Mouse (Mus musculus): Measurements from ENCODE around the gene Chd8. TPM values are rescaled to one million over a fixed set of nuclear protein-coding genes. Genes with fewer than 3 reads are reported as not detected.

Chd8 gene
- polyA plus RNA-seq, 1 experiment from 2014 or later, result 43.9 TPM

DNA sequence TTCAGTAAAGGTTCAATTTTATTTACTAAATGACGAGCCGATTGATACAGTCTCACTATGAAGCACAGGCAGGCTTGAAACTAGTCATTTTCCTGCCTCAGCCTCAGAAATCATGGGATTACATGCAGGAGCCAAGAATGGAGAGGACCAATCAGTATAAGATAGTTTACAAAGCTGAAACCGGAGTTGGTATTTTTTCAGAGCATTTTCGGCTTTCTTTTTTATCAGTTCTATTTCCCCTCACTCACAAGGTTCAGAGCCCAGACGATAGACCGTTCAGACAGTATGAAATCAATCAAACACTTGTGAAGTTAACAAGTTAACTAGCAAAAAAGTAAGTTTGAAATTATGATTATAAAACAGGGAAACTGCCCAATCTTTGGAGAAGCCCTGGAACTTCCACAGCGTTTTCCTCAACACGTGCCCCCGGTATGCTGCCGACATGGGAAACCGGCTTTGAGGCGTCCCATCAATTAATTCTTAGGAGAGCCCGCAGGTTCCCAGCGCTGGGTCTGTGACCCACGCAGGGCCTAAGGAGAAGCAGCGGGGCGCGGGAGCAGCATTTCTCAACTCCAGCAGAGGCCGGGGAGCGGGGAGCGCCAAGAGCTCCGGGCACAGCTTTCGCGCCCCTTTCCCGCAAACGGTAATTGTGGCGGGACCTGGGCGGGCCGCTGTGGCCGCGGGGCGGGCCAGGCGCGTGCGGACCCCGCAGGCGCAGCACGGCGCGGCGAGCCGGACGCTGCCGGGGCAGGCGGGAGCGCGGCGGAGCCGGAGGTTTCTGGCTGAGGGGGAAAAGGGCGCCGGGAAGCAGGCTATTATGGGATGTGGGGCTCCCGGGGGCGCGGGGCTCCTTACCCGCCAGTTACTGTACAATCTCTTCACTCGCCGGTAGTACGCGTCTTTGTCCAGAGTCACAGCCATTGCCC, 61.1 kb downstream of the Chd8 start:
- H3K36me3 ChIP-seq (replicated peaks), result peaks cover 21% of the 10 kb centered on the region
- H3K27me3 ChIP-seq (replicated peaks), result no peaks in the 10 kb centered on the region
- under 1% methylated on average over 58 of the region's 59 CpGs for WGBS
- peak overlapping the region; percentile 95 for H3K27ac ChIP-seq
- H3K4me1 ChIP-seq, result peaks cover 23% of the 10 kb centered on the region
- peak overlapping the region; percentile 92 for H3K4me2 ChIP-seq
- peak overlapping the region; percentile 99 for H3K4me3 ChIP-seq
- ATAC-seq (replicated peaks), result peak; percentile 29; the same call in 1 of the 2 replicates
- no peaks in the 10 kb centered on the region for H3K9me3 ChIP-seq
- peak overlapping the region; percentile 97 for H3K9ac ChIP-seq

GRCm38 (mm10) chr14:52195691-52196090, 61.9 kb downstream of the Chd8 start:
- no peak overlapping the region for H3K27ac ChIP-seq
- H3K36me3 ChIP-seq (replicated peaks), result peaks cover 18% of the 10 kb centered on the region
- H3K9me3 ChIP-seq, result no peaks in the 10 kb centered on the region
- no peak overlapping the region for H3K9ac ChIP-seq
- no peaks in the 10 kb centered on the region for H3K27me3 ChIP-seq (replicated peaks)
- peak overlapping the region; percentile 99 for H3K4me3 ChIP-seq
- peak overlapping the region; percentile 92 for H3K4me2 ChIP-seq
- WGBS, result 10% methylated on average over 3 of the region's 3 CpGs
- H3K4me1 ChIP-seq, result peaks cover 23% of the 10 kb centered on the region
- ATAC-seq (replicated peaks), result no peak

GRCm38 (mm10) chr14:52190740-52191359, 66.7 kb downstream of the Chd8 start:
- Histone ChIP-seq H3K4me2 (no peak overlapping the region), H3K4me3 (no peak overlapping the region), H3K36me3 (replicated peaks) (no peaks in the 10 kb centered on the region), H3K27ac (no peak overlapping the region), H3K9me3 (no peaks in the 10 kb centered on the region), H3K9ac (no peak overlapping the region), H3K4me1 (peaks cover 12% of the 10 kb centered on the region), H3K27me3 (replicated peaks) (no peaks in the 10 kb centered on the region)
- no peak for ATAC-seq (replicated peaks)

DNA sequence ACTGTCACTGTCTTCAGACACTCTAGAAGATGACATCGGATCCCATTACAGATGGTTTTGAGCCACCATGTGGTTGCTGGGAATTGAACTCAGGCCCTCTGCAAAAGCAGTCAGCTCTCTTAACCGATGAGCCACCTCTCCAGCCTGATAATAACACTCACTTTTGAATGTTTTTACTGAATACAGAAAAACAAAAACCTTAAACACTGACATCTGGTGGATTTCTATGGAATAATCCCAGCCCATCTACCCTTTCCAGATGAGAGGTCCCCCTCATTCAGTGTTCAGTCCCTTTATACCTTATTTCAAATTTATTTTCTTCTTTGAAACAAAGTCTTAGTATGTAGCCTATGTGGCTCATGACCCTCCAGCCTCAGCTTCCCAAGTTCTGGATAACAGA, 68.1 kb downstream of the Chd8 start:
- Histone ChIP-seq H3K9me3 (no peaks in the 10 kb centered on the region), H3K27me3 (replicated peaks) (no peaks in the 10 kb centered on the region), H3K4me2 (no peak overlapping the region), H3K27ac (no peak overlapping the region), H3K36me3 (replicated peaks) (no peaks in the 10 kb centered on the region), H3K9ac (no peak overlapping the region), H3K4me1 (0 out of 2 replicates have a peak, but pooled peaks cover under 1% of the 10 kb centered on the region), H3K4me3 (no peak overlapping the region)
- 81% methylated on average over 2 of the region's 2 CpGs for WGBS
- no peak for ATAC-seq (replicated peaks)

GRCm38 (mm10) chr14:52188788-52189187, 68.8 kb downstream of the Chd8 start:
- H3K4me3 ChIP-seq, result no peak overlapping the region
- H3K4me2 ChIP-seq, result no peak overlapping the region
- H3K27me3 ChIP-seq (replicated peaks), result no peaks in the 10 kb centered on the region
- no peak overlapping the region for H3K9ac ChIP-seq
- no peak overlapping the region for H3K27ac ChIP-seq
- ATAC-seq (replicated peaks), result no peak
- 88% methylated on average over 1 of the region's 1 CpGs for WGBS
- H3K4me1 ChIP-seq, result no peaks in the 10 kb centered on the region
- no peaks in the 10 kb centered on the region for H3K36me3 ChIP-seq (replicated peaks)
- H3K9me3 ChIP-seq, result no peaks in the 10 kb centered on the region

DNA sequence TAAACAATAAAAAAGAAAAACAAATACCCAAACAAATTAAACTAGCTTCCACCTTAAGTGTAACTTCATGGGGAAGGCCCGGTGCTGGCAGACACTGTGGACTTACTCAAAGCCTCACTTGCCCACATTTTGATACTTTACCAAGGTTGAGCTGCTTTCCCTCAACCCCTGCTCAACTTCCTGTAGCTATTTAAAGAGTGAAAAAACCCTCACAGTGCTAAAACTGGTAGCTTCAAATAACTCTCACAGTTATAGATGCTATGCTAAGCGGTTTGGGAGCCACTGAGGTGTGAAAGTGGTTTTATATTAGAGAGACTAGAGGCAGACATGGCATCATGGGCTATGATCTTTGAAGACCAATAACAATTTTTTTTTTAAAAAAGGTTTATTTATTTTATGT, 91.0 kb downstream of the Chd8 start:
- no peaks in the 10 kb centered on the region for H3K27me3 ChIP-seq (replicated peaks)
- H3K27ac ChIP-seq, result no peak overlapping the region
- peaks cover 56% of the 10 kb centered on the region for H3K36me3 ChIP-seq (replicated peaks)
- H3K4me2 ChIP-seq, result no peak overlapping the region
- no peaks in the 10 kb centered on the region for H3K9me3 ChIP-seq
- no peak overlapping the region for H3K4me3 ChIP-seq
- 91% methylated on average over 2 of the region's 2 CpGs for WGBS
- ATAC-seq (replicated peaks), result no peak
- H3K9ac ChIP-seq, result no peak overlapping the region
- no peaks in the 10 kb centered on the region for H3K4me1 ChIP-seq

GRCm38 (mm10) chr14:52160911-52161310, 96.7 kb downstream of the Chd8 start:
- ATAC-seq (replicated peaks), result no peak
- peaks cover 55% of the 10 kb centered on the region for H3K36me3 ChIP-seq (replicated peaks)
- 85% methylated on average over 6 of the region's 6 CpGs for WGBS
- H3K27ac ChIP-seq, result no peak overlapping the region
- no peak overlapping the region for H3K9ac ChIP-seq
- no peak overlapping the region for H3K4me2 ChIP-seq
- H3K27me3 ChIP-seq (replicated peaks), result no peaks in the 10 kb centered on the region
- no peaks in the 10 kb centered on the region for H3K4me1 ChIP-seq
- H3K4me3 ChIP-seq, result no peak overlapping the region
- no peaks in the 10 kb centered on the region for H3K9me3 ChIP-seq

GRCm38 (mm10) chr14:52155008-52155407, 102.6 kb downstream of the Chd8 start:
- H3K36me3 ChIP-seq (replicated peaks), result peaks cover 13% of the 10 kb centered on the region; the same call in 1 of the 2 replicates
- H3K27me3 ChIP-seq (replicated peaks), result no peaks in the 10 kb centered on the region
- no peaks in the 10 kb centered on the region for H3K9me3 ChIP-seq
- H3K27ac ChIP-seq, result no peak overlapping the region
- H3K4me3 ChIP-seq, result no peak overlapping the region
- 90% methylated on average over 2 of the region's 2 CpGs for WGBS
- H3K9ac ChIP-seq, result no peak overlapping the region
- H3K4me1 ChIP-seq, result peaks cover 12% of the 10 kb centered on the region
- H3K4me2 ChIP-seq, result no peak overlapping the region
- no peak for ATAC-seq (replicated peaks)

- Histone ChIP-seq H3K27ac (no peak overlapping the region; the same call in 1 of the 2 replicates), H3K4me1 (peaks cover 12% of the 10 kb centered on the region), H3K9ac (no peak overlapping the region), H3K27me3 (replicated peaks) (no peaks in the 10 kb centered on the region), H3K4me3 (no peak overlapping the region), H3K4me2 (peak overlapping the region; percentile 28), H3K36me3 (replicated peaks) (no peaks in the 10 kb centered on the region), H3K9me3 (no peaks in the 10 kb centered on the region)
- 15% methylated on average over 3 of the region's 3 CpGs for WGBS
- ATAC-seq (replicated peaks), result peak; percentile 34
These were observed 105.0 kb downstream of the Chd8 start for GRCm38 (mm10) chr14:52152613-52153012.

- H3K4me3 ChIP-seq, result peak overlapping the region; percentile 4; the same call in 1 of the 2 replicates
- peaks cover 12% of the 10 kb centered on the region for H3K4me1 ChIP-seq
- WGBS, result 17% methylated on average over 7 of the region's 7 CpGs
- peak overlapping the region; percentile 31; the same call in 1 of the 2 replicates for H3K27ac ChIP-seq
- peak overlapping the region; percentile 28 for H3K4me2 ChIP-seq
- no peaks in the 10 kb centered on the region for H3K36me3 ChIP-seq (replicated peaks)
- no peaks in the 10 kb centered on the region for H3K27me3 ChIP-seq (replicated peaks)
- no peak overlapping the region for H3K9ac ChIP-seq
- peak; percentile 79 for ATAC-seq (replicated peaks)
- no peaks in the 10 kb centered on the region for H3K9me3 ChIP-seq
These were observed 105.4 kb downstream of the Chd8 start for GRCm38 (mm10) chr14:52152179-52152578.

DNA sequence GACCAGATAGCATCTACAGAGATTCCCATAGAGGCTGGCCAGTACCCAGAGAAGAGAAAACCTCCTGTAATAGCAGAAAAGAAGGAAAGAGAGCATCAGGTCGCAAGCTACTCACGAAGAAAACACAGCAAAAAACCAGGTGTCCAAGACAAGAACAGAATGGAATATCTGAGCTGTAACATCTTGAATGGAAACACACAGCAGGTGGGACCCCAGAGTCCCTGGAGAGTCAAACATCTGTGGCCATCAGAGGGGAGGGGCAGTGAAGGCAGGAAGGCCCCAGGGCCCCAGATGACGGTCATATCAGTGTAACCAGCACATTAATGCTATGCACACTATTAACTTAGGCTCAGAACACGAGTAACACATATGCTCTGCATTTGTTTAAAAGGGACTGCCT, 107.7 kb downstream of the Chd8 start:
- no peak overlapping the region for H3K4me2 ChIP-seq
- no peaks in the 10 kb centered on the region for H3K27me3 ChIP-seq (replicated peaks)
- H3K36me3 ChIP-seq (replicated peaks), result no peaks in the 10 kb centered on the region
- H3K9me3 ChIP-seq, result no peaks in the 10 kb centered on the region
- 60% methylated on average over 4 of the region's 4 CpGs for WGBS
- no peak overlapping the region for H3K27ac ChIP-seq
- H3K4me3 ChIP-seq, result no peak overlapping the region
- ATAC-seq (replicated peaks), result no peak
- no peak overlapping the region for H3K9ac ChIP-seq
- peaks cover 12% of the 10 kb centered on the region for H3K4me1 ChIP-seq
